Mouse (Mus musculus): Measurements from ENCODE around the gene Ezr.

Ezr gene

GRCm38 (mm10) chr17:6782611-6783005 lies at the start of gene Ezr:
Gene Ezr, minus strand, starts transcription at chr17:6782784.
- DNase-seq = peak; percentile 78

- no peak for DNase-seq
Measured at GRCm38 (mm10) chr17:6830004-6830592, 47.5 kb upstream of the Ezr start.

GRCm38 (mm10) chr17:6828531-6829150 lies 46.1 kb upstream of the Ezr start:
- peak; percentile 29 for DNase-seq

GRCm38 (mm10) chr17:6827740-6828461 lies 45.3 kb upstream of the Ezr start:
- peak; percentile 97 for DNase-seq

- peak; percentile 83 for DNase-seq
Measured at GRCm38 (mm10) chr17:6827159-6827733, 44.7 kb upstream of the Ezr start.

- no peak for DNase-seq
Measured at GRCm38 (mm10) chr17:6816796-6817195, 34.2 kb upstream of the Ezr start.

- no peak for DNase-seq
Measured at GRCm38 (mm10) chr17:6816151-6816550, 33.6 kb upstream of the Ezr start.

- no peak for DNase-seq
Measured at GRCm38 (mm10) chr17:6814656-6815055, 32.1 kb upstream of the Ezr start.

- DNase-seq = no peak
Measured at GRCm38 (mm10) chr17:6812851-6813191, 30.2 kb upstream of the Ezr start.

- no peak for DNase-seq
Measured at GRCm38 (mm10) chr17:6811931-6812850, 29.6 kb upstream of the Ezr start.

- no peak for DNase-seq
Measured at GRCm38 (mm10) chr17:6809331-6809730, 26.7 kb upstream of the Ezr start.

- no peak for DNase-seq
Measured at GRCm38 (mm10) chr17:6808521-6809165, 26.1 kb upstream of the Ezr start.

GRCm38 (mm10) chr17:6807827-6808520 lies 25.4 kb upstream of the Ezr start:
- no peak for DNase-seq

GRCm38 (mm10) chr17:6804853-6805543 lies 22.4 kb upstream of the Ezr start:
- no peak for DNase-seq

- DNase-seq = peak; percentile 68
Measured at GRCm38 (mm10) chr17:6804111-6804510, 21.5 kb upstream of the Ezr start.

- DNase-seq = no peak
Measured at GRCm38 (mm10) chr17:6803614-6804013, 21.0 kb upstream of the Ezr start.

- DNase-seq = no peak
Measured at GRCm38 (mm10) chr17:6798392-6799061, 15.9 kb upstream of the Ezr start.

GRCm38 (mm10) chr17:6797471-6797870 lies 14.9 kb upstream of the Ezr start:
- DNase-seq = no peak

- no peak for DNase-seq
Measured at GRCm38 (mm10) chr17:6794160-6794751, 11.7 kb upstream of the Ezr start.

- DNase-seq = peak; percentile 83
Measured at GRCm38 (mm10) chr17:6789581-6790118, 7.1 kb upstream of the Ezr start.

Data from cerebellum, adult 9-10 months (tissue).